Mouse (Mus musculus) C2C12 (cell line): Measurements from ENCODE around the gene Prkg1.

Experiments used
- CTCF ChIP-seq: IDR thresholded peaks from one replicate; pipeline ENCODE4 v1.5.1; 2011; ENCODE audit not compliant: control insufficient read depth, insufficient read depth, insufficient read length
- MYOD1 ChIP-seq: IDR thresholded peaks from one replicate; pipeline ENCODE4 v1.6.1; 2011; ENCODE audit warnings: low read depth; ENCODE audit not compliant: control insufficient read depth, insufficient read length
- USF1 ChIP-seq: IDR thresholded peaks from one replicate; pipeline ENCODE4 v1.6.1; 2011; ENCODE audit warnings: low read depth, mild to moderate bottlenecking, control low read depth, moderate library complexity

- no peak for TF ChIP-seq CTCF
- TF ChIP-seq USF1: no peak
- no peak for TF ChIP-seq MYOD1
These were observed 640.2 kb downstream of the Prkg1 start for GRCm38 (mm10) chr19:31124628-31125027.
